Mouse (Mus musculus) lung, postnatal 0 days (tissue): Measurements from ENCODE around the gene Asb16.

Source experiments
- CTCF ChIP-seq: IDR thresholded peaks from 2 replicates; pipeline ENCODE4 v1.5.1; 2016; ENCODE audit warnings: antibody characterized with exemption, mild to moderate bottlenecking
- EP300 ChIP-seq: IDR thresholded peaks from 2 replicates; pipeline ENCODE4 v1.6.1; 2016; ENCODE audit warnings: antibody characterized with exemption, mild to moderate bottlenecking, control low read depth

GRCm38 (mm10) chr11:102318576-102319409 lies 50.2 kb downstream of the Asb16 start:
- no peak for TF ChIP-seq CTCF
- TF ChIP-seq EP300 = no peak
